ENCODE assay signal across 8 mouse cellular contexts in genomic region chr6:136809077-136809476, GRCm38 (mm10). TPM values are rescaled to one million over a fixed set of nuclear protein-coding genes. Genes with fewer than 3 reads are reported as not detected.
A peak's percentile ranks its signal among the peaks of the same experiment; 100 is the strongest.
DNase-seq lines count a peak whose midpoint lies in the region; ATAC-seq and TF ChIP-seq lines count a peak whose summit lies in the region.

No protein-coding gene starts in this region.

- in situ Hi-C loops in ES-E14 (cut with MboI; ENCODE audit: low sequenced_read_pairs in 2 of 2, unreplicated experiment in 2 of 2) = no loop called here

- H3K79me2 ChIP-seq in liver, adult 2 months (ENCODE audit: control insufficient read depth, insufficient read depth, low read length) = no peaks in the 10 kb centered on the region; the same call in 1 of the 2 replicates

- TF ChIP-seq POLR2A in liver, adult 2 months (IDR thresholded peaks at IDR 0.05; ENCODE audit: extremely low read depth, insufficient read depth, low read length) = no peak

- peak overlapping the region; percentile 80 to 98 for H3K4me3 ChIP-seq in ES-E14 (ENCODE audit: insufficient read depth in 1 of 2, low read depth in 1 of 2, low read length in 2 of 2, poor library complexity in 1 of 2, severe bottlenecking in 1 of 2)
- H3K4me3 ChIP-seq in embryonic facial prominence, embryonic 14.5 days (ENCODE audit: low read depth, low read length) = peak overlapping the region; percentile 78
- peak overlapping the region; percentile 78 for H3K4me3 ChIP-seq in hindbrain, embryonic 11.5 days (ENCODE audit: low read depth, low read length)
- H3K4me3 ChIP-seq in liver, adult 2 months (ENCODE audit: insufficient read depth, low read depth, low read length) = peak overlapping the region; percentile 87

- no peak for ATAC-seq in embryonic facial prominence, embryonic 14.5 days (ENCODE audit: low read depth)
- ATAC-seq in hindbrain, embryonic 11.5 days (ENCODE audit: low FRiP score) = no peak

- H3K36me3 ChIP-seq in ES-E14 (ENCODE audit: control insufficient read depth, insufficient read depth, low read length, poor library complexity, severe bottlenecking) = peaks cover 15% of the 10 kb centered on the region
- H3K36me3 ChIP-seq in embryonic facial prominence, embryonic 14.5 days (ENCODE audit: control insufficient read depth, insufficient read depth, low read length) = peaks cover 21% of the 10 kb centered on the region
- 0 out of 2 replicates have a peak, but pooled peaks cover 3% of the 10 kb centered on the region for H3K36me3 ChIP-seq in hindbrain, embryonic 11.5 days (ENCODE audit: control insufficient read depth, insufficient read depth, low read length)
- H3K36me3 ChIP-seq in liver, adult 2 months (ENCODE audit: control insufficient read depth, insufficient read depth, low read length) = peaks cover 6% of the 10 kb centered on the region; the same call in 1 of the 2 replicates

- TF ChIP-seq CTCF in liver, adult 2 months (IDR thresholded peaks at IDR 0.05; ENCODE audit: low read depth, low read length) = no peak

- peak overlapping the region; percentile 93 for H3K9ac ChIP-seq in ES-E14 (ENCODE audit: insufficient read depth, low read depth, low read length, poor library complexity, severe bottlenecking)
- peak overlapping the region; percentile 73 for H3K9ac ChIP-seq in embryonic facial prominence, embryonic 14.5 days (ENCODE audit: low read depth, low read length)
- H3K9ac ChIP-seq in hindbrain, embryonic 11.5 days (ENCODE audit: low read depth, low read length) = peak overlapping the region; percentile 71
- peak overlapping the region; percentile 88 for H3K9ac ChIP-seq in liver, adult 2 months (ENCODE audit: low read depth, low read length)

- peak overlapping the region; percentile 95 for H3K4me2 ChIP-seq in embryonic facial prominence, embryonic 14.5 days (ENCODE audit: low read depth, low read length)
- H3K4me2 ChIP-seq in hindbrain, embryonic 11.5 days (replicated peaks; ENCODE audit: low read depth, low read length) = peak overlapping the region; percentile 78

- peak; percentile 82 for DNase-seq in A20 (ENCODE audit: low read depth, low spot score)
- no peak for DNase-seq in ES-E14 (ENCODE audit: low read depth, low spot score)
- DNase-seq in embryonic facial prominence, embryonic 14.5 days (ENCODE audit: low spot score) = peak; percentile 72
- no peak for DNase-seq in hindbrain, embryonic 11.5 days (ENCODE audit: low spot score)
- peak; percentile 72 for DNase-seq in liver, adult 2 months (ENCODE audit: extremely low read depth, low read depth, low spot score)
- peak; percentile 66 to 78 for DNase-seq in monocyte, adult 2 months (ENCODE audit: low read depth in 1 of 2, low spot score in 2 of 2)
- no peak for DNase-seq in embryo, embryonic 10 days (ENCODE audit: low spot score)
- DNase-seq in layer of hippocampus, adult 9-11 months = no peak

- WGBS in embryonic facial prominence, embryonic 14.5 days = 28% methylated on average over 14 of the region's 14 CpGs
- WGBS in hindbrain, embryonic 11.5 days = 38% methylated on average over 14 of the region's 14 CpGs
- 11% methylated on average over 14 of the region's 14 CpGs for WGBS in liver, adult 2 months

- no peaks in the 10 kb centered on the region for H3K27me3 ChIP-seq in embryonic facial prominence, embryonic 14.5 days (replicated peaks; ENCODE audit: control insufficient read depth, insufficient read depth, low read length)
- no peaks in the 10 kb centered on the region for H3K27me3 ChIP-seq in hindbrain, embryonic 11.5 days (ENCODE audit: control insufficient read depth, insufficient read depth, low read length)
- H3K27me3 ChIP-seq in liver, adult 2 months (ENCODE audit: control insufficient read depth, insufficient read depth, low read length) = no peaks in the 10 kb centered on the region

- no peak overlapping the region; the same call in 1 of the 2 replicates for H3K27ac ChIP-seq in ES-E14 (ENCODE audit: insufficient read depth, low read depth, low read length, poor library complexity, severe bottlenecking)
- no peak overlapping the region for H3K27ac ChIP-seq in embryonic facial prominence, embryonic 14.5 days (replicated peaks; ENCODE audit: low read depth, low read length)
- H3K27ac ChIP-seq in hindbrain, embryonic 11.5 days (ENCODE audit: low read depth, low read length) = no peak overlapping the region
- peak overlapping the region; percentile 69; the same call in 1 of the 2 replicates for H3K27ac ChIP-seq in liver, adult 2 months (replicated peaks; ENCODE audit: insufficient read depth, low read depth, low read length)

- no peaks in the 10 kb centered on the region for H3K9me3 ChIP-seq in ES-E14 (ENCODE audit: control insufficient read depth, insufficient read depth, low read depth, low read length)
- H3K9me3 ChIP-seq in embryonic facial prominence, embryonic 14.5 days (ENCODE audit: control insufficient read depth, low read length) = no peaks in the 10 kb centered on the region
- H3K9me3 ChIP-seq in hindbrain, embryonic 11.5 days (ENCODE audit: control insufficient read depth, low read length) = no peaks in the 10 kb centered on the region

- H3K4me1 ChIP-seq in ES-E14 (ENCODE audit: control insufficient read depth in 2 of 2, insufficient read depth in 2 of 2, low read length in 2 of 2, poor library complexity in 1 of 2) = peaks cover 0 to 18% of the 10 kb centered on the region in 2 experiments; a peak in 2 of 4 replicates
- H3K4me1 ChIP-seq in embryonic facial prominence, embryonic 14.5 days (ENCODE audit: control insufficient read depth, insufficient read depth, low read length) = peaks cover 16% of the 10 kb centered on the region
- H3K4me1 ChIP-seq in hindbrain, embryonic 11.5 days (replicated peaks; ENCODE audit: control insufficient read depth, insufficient read depth, low read length) = peaks cover 3% of the 10 kb centered on the region; the same call in 1 of the 2 replicates
- peaks cover 11% of the 10 kb centered on the region for H3K4me1 ChIP-seq in liver, adult 2 months (ENCODE audit: control insufficient read depth, insufficient read depth, low read length)

TF ChIP-seq in ES-E14, 5 proteins besides CTCF, POLR2A, EP300 and RAD21:
- TF ChIP-seq ZC3H11A (IDR thresholded peaks at IDR 0.05; ENCODE audit: borderline replicate concordance, low read depth, low read length) (no peak), HCFC1 (IDR thresholded peaks at IDR 0.05; ENCODE audit: borderline replicate concordance, insufficient read depth, low read length) (no peak), CHD2 (IDR thresholded peaks at IDR 0.05; ENCODE audit: low read depth, low read length) (no peak), MAFK (IDR thresholded peaks at IDR 0.05; ENCODE audit: insufficient read depth, low read depth, low read length) (no peak), ZNF384 (IDR thresholded peaks at IDR 0.05; ENCODE audit: low read depth, low read length) (no peak)

RNA-seq across cellular contexts. Expression of gene H2afj, which starts 1.0 kb away (rescaled TPM):
- 185 and 274 TPM in 2 replicates for total RNA-seq in ES-E14 (2012; rRNA removed)
- polyA plus RNA-seq in embryonic facial prominence, embryonic 14.5 days (2014; fragmentation: Nextera tagmentation; extraction: Ambion mirVana) = 93.2 and 98.2 TPM in 2 replicates
- 100 and 105 TPM in 2 replicates for polyA plus RNA-seq in hindbrain, embryonic 11.5 days (2014; fragmentation: Nextera tagmentation; extraction: Ambion mirVana)
- 53.1 and 63.8 TPM in 2 replicates for total RNA-seq in liver, adult 2 months (2014; rRNA removed)
- 90.3 and 103 TPM in 2 replicates for polyA plus RNA-seq in liver, adult 2 months (2012; rRNA removed)

RNA-seq across cellular contexts. Expression of gene Hist4h4, which starts 4.9 kb away (rescaled TPM):
- 70.5 and 110 TPM in 2 replicates for total RNA-seq in ES-E14 (2012; rRNA removed)
- polyA plus RNA-seq in embryonic facial prominence, embryonic 14.5 days (2014; fragmentation: Nextera tagmentation; extraction: Ambion mirVana) = 0.64 and 1.1 TPM in 2 replicates
- polyA plus RNA-seq in hindbrain, embryonic 11.5 days (2014; fragmentation: Nextera tagmentation; extraction: Ambion mirVana) = 0.69 and 0.95 TPM in 2 replicates
- total RNA-seq in liver, adult 2 months (2014; rRNA removed) = 8.8 and 9.9 TPM in 2 replicates
- polyA plus RNA-seq in liver, adult 2 months (2012; rRNA removed) = 0.15 and 0.21 TPM in 2 replicates

RNA-seq across cellular contexts. Expression of gene BC049715, which starts 18.3 kb away (rescaled TPM):
- total RNA-seq in ES-E14 (2012; rRNA removed) = 0.90 and 1.2 TPM in 2 replicates
- polyA plus RNA-seq in embryonic facial prominence, embryonic 14.5 days (2014; fragmentation: Nextera tagmentation; extraction: Ambion mirVana) = 1.1 and 1.7 TPM in 2 replicates
- polyA plus RNA-seq in hindbrain, embryonic 11.5 days (2014; fragmentation: Nextera tagmentation; extraction: Ambion mirVana) = 0.90 and 2.3 TPM in 2 replicates
- total RNA-seq in liver, adult 2 months (2014; rRNA removed) = 0.18 and 1.1 TPM in 2 replicates
- 0.09 and 0.61 TPM in 2 replicates for polyA plus RNA-seq in liver, adult 2 months (2012; rRNA removed)

RNA-seq across cellular contexts. Expression of gene Wbp11, which starts 19.0 kb away (rescaled TPM):
- total RNA-seq in ES-E14 (2012; rRNA removed) = 33.5 and 41.7 TPM in 2 replicates
- polyA plus RNA-seq in embryonic facial prominence, embryonic 14.5 days (2014; fragmentation: Nextera tagmentation; extraction: Ambion mirVana) = 94.3 and 94.7 TPM in 2 replicates
- polyA plus RNA-seq in hindbrain, embryonic 11.5 days (2014; fragmentation: Nextera tagmentation; extraction: Ambion mirVana) = 116 and 130 TPM in 2 replicates
- 6.6 and 9.0 TPM in 2 replicates for total RNA-seq in liver, adult 2 months (2014; rRNA removed)
- polyA plus RNA-seq in liver, adult 2 months (2012; rRNA removed) = 13.6 and 18.0 TPM in 2 replicates

RNA-seq across cellular contexts. Expression of gene Smco3, which starts 26.2 kb away (rescaled TPM):
- not detected in 2 replicates for total RNA-seq in ES-E14 (2012; rRNA removed)
- 2.5 and 2.8 TPM in 2 replicates for polyA plus RNA-seq in embryonic facial prominence, embryonic 14.5 days (2014; fragmentation: Nextera tagmentation; extraction: Ambion mirVana)
- polyA plus RNA-seq in hindbrain, embryonic 11.5 days (2014; fragmentation: Nextera tagmentation; extraction: Ambion mirVana) = 0.63 TPM in 1 of 2 replicates, not detected in the other
- total RNA-seq in liver, adult 2 months (2014; rRNA removed) = 0.07 TPM in 1 of 2 replicates, not detected in the other
- not detected in 2 replicates for polyA plus RNA-seq in liver, adult 2 months (2012; rRNA removed)

Comparison
In these comparisons a context has a peak if more than half of its experiments do, and no peak if none do; other contexts are left out.
1. DNase-seq: peak in A20 (single experiment), embryonic facial prominence, embryonic 14.5 days (single experiment), liver, adult 2 months (single experiment) and monocyte, adult 2 months (2 of 2); none in ES-E14 (single experiment), hindbrain, embryonic 11.5 days (single experiment), embryo, embryonic 10 days (single experiment) and layer of hippocampus, adult 9-11 months (single experiment).
2. Peak in every context shown above with its lines, with median percentiles within 50 percentile points of each other: H3K4me3 ChIP-seq and H3K9ac ChIP-seq.